Mouse (Mus musculus): Measurements from ENCODE around the gene Meioc.
"Not testable (repeated sequence)": the region's sequence is repeated elsewhere in the genome, so short reads cannot be mapped to it uniquely, and the experiment has no call there.

The Meioc gene

DNA sequence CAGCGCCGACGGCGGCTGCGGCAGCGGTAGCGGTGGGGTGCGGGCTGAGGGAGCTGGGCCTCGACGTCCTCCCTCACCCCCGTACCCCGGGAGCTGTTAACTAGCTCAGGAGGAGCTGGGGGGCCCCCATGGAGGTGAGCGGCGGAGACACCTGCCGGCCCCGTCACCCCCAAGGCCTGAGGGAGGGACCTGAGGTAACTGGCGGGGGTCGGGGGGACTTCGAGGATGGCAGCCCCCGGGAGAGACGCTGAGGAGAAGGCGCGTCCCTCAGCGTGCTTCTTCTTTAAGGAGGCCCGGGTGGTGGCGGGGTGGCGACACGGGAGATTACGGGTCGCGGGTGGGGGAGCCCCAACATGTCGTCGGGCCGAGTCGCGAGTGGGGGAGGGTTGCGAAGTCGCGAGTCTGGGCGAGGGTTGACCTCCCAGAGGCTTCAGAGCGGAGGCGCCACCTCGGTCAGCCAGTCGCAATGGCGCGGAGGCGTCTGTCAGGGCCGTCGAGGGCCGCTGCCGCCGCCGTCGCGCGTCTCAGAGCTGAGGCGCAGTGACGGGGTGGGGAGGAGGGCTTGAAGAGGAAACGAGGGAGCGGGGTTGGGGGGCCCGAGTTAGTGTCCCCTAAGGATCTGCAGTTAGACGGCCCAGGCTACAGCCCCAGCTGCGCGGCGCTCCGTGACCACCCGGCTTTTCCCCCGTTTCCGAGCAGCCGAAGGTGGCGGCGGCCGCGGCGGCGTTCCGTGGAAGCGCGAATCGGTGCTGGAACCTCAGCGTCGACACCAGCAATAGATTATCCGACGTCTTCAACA, 2.3 kb downstream of the Meioc start:
- no peak for DNase-seq (ENCODE audit: low read depth in 1 of 2, low spot score in 2 of 2)

DNA sequence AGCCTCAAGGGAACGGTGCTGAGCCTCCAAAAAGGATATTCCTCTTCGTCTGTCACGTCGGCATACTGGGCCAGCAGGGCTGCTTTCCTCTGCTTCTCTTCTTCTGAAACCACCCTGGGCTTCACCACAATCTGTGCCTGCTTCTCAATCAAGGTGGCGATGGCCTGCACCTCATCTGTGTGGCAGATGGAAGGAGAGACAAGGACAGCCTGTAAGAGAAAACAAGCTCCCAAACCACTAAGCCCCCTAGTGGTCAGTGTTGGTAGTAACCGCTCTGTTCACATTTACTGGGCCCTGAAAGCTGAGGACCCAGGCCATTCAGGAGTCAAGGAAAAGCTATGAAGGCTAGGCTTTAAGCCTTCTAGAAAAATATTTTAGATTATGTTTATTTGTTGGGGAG, 26.6 kb downstream of the Meioc start:
- DNase-seq (ENCODE audit: low read depth in 1 of 2, low spot score in 2 of 2) = peak in 1 of 2 experiments; percentile 37

DNA sequence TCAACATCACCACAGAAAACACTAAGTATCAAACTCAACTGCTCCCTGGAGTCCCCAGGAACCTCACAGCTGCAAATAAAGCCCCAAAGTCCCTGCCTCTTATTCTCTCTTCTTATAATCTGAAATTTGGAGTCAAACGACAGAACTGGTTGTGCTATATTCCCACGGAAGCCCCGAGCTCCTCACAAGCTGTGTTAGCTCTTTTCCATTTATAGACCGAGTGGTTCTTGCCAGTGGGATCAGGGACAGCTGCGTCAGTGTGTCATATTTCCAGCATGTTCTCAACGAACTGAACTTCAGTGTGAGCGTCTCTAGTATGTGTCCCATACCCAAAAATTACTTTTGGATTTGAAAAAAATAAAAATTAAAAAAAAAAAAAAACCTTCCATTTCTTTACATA, 31.8 kb downstream of the Meioc start:
- no peak for DNase-seq (ENCODE audit: low read depth in 1 of 2, low spot score in 2 of 2)

DNA sequence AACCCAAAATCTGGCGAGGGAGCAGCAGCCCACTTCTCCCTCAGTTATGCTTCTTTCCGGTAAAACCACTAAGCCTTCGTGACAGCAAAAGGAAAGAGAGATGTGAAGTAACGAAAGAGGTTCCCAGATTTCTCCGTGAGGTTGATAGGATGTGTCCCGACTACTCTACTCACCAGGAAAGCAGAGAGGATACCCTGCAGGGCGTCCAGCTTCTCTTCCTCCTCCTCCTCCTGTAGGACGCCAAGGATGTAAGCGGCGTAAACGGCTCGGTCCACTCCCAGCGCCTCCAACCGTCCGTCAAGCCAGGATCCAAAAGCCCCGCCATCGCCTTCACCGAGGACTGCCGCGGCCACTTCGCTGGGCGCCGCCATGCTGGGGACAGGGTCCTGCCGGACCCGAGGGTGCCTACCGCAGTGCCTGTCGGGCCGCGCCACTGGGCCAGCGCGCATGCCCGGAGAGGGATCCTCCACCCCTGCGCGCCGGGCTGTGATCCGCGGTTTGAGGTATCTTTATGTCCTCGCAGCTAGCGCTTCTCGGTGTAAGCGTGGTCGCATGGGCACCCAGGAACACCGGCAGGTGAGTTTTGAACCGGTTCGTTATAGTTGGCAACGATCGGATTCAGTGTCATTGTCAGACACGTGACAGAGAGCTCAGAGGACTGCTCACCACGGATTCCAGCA, 34.0 kb downstream of the Meioc start, which contains the start of gene Ccdc43:
Ccdc43 (minus strand) TSS at position 445 of the 680 bp plus-strand sequence.
- DNase-seq (ENCODE audit: low read depth in 1 of 2, low spot score in 2 of 2) = peak; percentile 58 to 81

DNA sequence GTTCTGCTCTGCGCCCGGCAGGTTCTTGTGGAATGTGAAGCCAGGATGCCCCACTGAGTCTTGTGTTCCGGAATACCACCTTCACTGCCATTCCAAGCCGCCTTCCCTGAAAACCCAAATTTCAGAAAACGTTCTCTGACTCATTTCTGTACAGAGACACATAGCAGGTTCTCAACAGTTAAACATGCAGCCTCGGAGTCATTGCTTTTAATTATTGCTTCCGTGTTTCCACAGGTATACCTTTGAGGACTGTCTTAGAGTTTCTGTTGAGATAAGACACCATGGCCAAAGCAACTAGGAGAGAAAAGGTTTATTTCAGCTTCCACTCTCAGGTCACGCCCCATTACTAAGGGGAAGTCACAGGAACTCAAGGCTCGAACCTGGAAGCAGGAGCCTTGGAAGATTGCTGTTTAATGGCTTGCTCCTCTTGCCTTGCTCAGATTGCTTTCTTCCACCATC, 34.5 kb downstream of the Meioc start:
- peak in 1 of 2 experiments; percentile 10 for DNase-seq (ENCODE audit: low read depth in 1 of 2, low spot score in 2 of 2)

DNA sequence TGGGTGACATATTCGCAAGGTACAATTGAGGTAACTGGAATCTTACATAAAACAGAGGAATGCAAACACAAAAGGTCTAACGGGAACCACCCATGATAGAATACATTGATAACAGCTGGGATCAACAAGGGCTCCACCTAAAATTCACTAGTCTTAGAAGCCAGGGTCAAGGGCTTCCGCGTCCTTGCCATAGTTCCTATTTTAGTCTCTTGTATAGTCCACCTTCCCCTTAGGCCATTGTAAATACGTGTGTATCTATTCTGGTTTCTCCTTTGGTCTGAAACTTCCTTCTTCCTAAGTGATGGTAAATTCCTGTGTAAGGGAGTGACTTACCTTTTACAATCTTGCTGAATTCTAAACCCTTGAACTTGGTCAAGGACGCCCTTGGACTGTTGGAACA, 38.7 kb downstream of the Meioc start:
- DNase-seq (ENCODE audit: low read depth in 1 of 2, low spot score in 2 of 2) = not testable (repeated sequence)

DNA sequence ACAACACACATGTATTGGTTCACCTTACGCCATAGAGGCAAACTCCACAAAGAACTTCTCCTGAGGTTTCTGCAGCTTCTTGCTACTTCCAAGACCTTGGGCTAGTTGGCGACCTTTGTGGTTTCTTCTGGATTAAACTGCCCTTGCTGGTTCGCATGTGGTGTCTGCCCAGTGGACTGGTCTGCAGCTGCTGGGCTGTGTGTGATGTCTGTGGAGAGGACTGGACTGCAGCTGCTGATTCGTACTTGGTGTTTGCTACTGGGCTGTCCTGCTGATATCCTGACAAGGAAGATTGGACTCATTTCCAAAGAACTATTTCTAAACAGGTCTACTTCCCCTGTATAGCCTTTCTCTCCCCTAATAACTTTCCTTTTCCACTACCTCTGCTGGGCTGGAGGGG, 48.9 kb downstream of the Meioc start:
- no peak for DNase-seq (ENCODE audit: low read depth in 1 of 2, low spot score in 2 of 2)

DNA sequence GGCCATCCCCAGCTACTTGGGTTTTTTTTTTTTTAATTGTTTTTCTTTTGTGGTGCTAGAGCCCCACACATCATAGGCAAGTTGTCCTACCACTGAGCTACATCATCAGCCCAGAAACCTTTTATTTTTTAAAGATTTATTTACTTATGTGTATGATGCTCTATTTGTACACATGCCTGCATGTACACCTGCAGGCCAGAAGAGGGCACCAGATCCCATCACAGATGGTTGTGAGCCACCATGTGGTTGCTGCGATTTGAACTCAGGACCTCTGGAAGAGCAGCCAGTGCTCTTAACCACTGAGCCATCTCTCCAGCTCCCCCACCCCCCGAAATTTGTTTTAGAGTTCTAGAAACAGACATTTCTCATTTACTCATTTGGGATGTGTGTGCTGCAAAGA, 51.1 kb downstream of the Meioc start:
- not testable (repeated sequence) for DNase-seq (ENCODE audit: low read depth in 1 of 2, low spot score in 2 of 2)

DNA sequence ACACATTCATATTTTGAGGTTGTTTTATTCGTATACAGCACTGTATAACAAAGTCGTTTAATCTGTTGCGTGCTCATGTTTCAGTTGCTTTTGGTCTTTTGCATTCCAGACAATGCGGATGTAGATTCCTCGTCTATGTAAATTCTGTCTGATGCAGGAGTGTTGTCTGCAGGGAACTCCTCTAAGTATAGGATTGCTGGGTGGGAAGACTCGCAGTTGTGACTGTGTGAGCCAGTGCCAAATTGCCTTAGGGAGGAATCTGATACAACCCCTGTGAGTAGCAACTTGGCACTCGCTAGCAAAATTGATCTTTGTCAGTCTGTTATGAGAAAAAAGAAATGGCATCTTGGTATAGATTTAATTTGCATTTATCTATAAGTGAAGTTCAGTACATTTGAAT, 52.6 kb downstream of the Meioc start:
- no peak for DNase-seq (ENCODE audit: low read depth in 1 of 2, low spot score in 2 of 2)

DNA sequence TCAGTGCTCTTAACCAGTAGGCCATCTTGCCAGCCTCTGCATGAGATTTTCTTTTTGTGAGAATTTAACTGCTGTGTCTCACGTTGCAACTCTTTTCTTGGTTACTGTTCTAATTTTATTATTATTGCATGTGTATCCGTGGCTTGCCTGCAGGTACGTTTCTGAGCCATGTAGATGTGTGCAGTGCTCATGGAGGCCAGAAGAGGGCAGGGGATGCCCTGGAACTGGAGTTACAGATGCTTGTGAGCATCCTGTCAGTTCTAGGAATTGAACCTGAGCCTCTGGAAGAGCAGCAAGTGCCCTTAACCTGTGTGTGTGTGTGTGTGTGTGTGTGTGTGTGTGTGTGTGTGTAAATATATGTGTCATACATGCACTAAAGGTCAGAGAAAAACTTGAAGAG, 62.1 kb downstream of the Meioc start:
- no peak for DNase-seq (ENCODE audit: low read depth in 1 of 2, low spot score in 2 of 2)

DNA sequence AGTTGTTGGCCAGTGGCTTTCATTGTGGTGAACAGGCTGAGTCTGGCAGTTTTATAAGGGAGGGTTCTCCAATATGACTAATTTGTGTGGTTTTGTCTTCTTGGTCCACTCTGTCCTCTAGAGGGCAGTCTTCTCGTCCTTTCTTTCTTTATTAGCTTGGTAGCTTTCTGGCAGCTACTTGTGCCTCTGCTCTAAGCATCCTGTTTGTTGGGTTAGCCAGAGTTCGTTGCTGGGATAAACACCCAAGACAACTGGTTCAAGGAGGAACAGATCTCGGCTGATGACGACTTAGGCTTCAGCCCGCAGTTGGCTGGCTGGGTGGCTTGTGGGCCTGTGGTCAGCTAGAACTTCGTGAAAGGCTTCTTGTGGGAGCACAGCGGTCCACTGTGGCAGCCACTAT, 65.1 kb downstream of the Meioc start:
- no peak for DNase-seq (ENCODE audit: low read depth in 1 of 2, low spot score in 2 of 2)

DNA sequence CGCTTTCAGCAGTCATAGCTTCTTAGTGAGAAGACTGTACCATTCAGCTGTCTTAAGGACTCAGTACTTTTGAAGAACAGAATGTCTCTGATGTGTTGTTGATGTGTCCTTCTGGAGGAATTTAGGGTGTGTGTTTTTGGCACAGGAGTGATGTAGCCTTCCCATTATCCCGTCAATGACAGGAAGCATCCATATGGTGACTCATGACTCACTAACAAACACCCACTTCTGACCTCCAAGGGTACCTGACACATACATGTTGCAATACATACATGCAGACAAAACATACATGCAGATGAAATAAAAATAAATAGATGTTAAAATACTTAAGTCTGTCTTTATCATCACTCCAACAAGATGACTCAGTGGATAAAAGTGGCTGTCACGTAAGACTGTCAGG, 66.3 kb downstream of the Meioc start:
- no peak for DNase-seq (ENCODE audit: low read depth in 1 of 2, low spot score in 2 of 2)

DNA sequence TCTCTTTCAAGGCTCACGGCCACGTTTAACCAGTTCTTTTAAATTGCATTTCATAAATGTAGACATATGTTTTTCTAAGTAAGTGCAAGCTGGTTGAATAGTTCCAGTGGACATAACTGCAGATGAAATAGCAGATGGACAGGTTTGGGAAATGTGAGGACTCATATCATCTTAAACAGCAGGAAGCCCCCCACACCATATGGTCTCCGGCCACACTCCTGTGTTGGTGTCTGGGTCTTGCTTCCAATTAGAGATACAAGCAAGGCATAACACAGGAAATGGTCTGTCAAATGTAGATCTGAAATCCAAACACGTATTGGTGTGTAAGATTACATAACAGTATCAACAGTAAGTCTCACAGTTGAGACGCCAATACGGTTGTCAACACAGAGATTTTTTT, 67.8 kb downstream of the Meioc start:
- DNase-seq (ENCODE audit: low read depth in 1 of 2, low spot score in 2 of 2) = no peak
